Mouse (Mus musculus) ovary, postnatal 14 days (tissue): ENCODE results near the gene Lrrc38.
"Not testable (repeated sequence)": the region's sequence is repeated elsewhere in the genome, so short reads cannot be mapped to it uniquely, and the experiment has no call there.

ENCODE experiments used
- DNase-seq: peaks from one replicate; pipeline ENCODE4 v3.0.0; 2022; ENCODE audit warnings: low spot score

Gene Lrrc38

GRCm38 (mm10) chr4:143349484-143349906 lies at the start of gene Lrrc38:
TSS of gene Lrrc38 (plus strand) at chr4:143349757.
- DNase-seq: no peak

GRCm38 (mm10) chr4:143300113-143300688 lies 49.4 kb upstream of the Lrrc38 start:
- no peak for DNase-seq

GRCm38 (mm10) chr4:143301042-143301441 lies 48.5 kb upstream of the Lrrc38 start:
- no peak for DNase-seq

GRCm38 (mm10) chr4:143301875-143302274 lies 47.7 kb upstream of the Lrrc38 start:
- no peak for DNase-seq

DNA sequence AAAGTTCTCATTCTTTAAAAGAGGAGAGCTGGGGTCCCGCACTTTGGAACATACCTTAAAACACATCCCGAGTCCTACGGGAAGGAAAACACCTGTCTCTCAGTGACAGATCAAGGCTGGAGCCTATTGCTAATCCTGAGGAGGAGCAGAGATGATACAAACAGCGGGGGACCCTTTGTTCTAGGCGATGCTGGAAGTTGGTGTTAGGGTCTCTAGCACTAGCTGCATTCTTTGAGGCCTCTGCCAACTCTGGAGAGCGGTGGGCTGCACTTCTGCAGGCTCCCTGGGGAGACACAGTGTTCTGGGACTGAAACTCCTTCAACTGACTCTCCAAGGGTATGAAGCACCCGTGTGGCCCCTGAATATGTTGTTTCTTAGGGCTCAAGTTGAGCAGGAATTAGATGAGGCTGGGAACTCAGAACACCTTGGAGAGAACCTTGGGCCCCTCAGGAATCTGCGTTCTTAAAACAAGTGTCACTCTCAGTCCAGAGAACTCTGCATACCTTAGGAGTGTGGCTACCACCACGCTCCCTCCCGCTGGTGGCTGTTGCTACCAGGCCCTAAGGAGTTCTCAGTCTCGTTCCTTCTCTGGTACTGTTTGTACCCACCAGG lies 47.2 kb upstream of the Lrrc38 start:
- no peak for DNase-seq

DNA sequence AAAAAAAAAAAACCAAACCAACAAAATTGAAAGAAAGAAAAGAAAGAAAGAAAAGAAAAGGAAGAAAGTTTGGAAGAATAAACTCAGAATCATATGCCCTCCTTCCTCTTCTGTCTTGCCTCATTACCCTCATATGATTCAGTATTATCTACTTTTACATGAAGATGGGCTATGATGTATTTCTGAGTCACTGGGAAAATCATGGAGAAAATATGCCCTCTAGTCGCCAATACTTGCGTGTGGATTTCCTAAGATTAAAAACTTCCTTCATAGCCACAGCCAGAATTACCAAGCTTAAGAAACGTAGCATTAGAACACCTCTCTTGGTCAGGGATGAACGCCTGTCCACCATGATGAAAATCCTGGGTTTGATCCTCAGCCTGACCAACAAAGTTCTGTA lies 44.5 kb upstream of the Lrrc38 start:
- no peak for DNase-seq

DNA sequence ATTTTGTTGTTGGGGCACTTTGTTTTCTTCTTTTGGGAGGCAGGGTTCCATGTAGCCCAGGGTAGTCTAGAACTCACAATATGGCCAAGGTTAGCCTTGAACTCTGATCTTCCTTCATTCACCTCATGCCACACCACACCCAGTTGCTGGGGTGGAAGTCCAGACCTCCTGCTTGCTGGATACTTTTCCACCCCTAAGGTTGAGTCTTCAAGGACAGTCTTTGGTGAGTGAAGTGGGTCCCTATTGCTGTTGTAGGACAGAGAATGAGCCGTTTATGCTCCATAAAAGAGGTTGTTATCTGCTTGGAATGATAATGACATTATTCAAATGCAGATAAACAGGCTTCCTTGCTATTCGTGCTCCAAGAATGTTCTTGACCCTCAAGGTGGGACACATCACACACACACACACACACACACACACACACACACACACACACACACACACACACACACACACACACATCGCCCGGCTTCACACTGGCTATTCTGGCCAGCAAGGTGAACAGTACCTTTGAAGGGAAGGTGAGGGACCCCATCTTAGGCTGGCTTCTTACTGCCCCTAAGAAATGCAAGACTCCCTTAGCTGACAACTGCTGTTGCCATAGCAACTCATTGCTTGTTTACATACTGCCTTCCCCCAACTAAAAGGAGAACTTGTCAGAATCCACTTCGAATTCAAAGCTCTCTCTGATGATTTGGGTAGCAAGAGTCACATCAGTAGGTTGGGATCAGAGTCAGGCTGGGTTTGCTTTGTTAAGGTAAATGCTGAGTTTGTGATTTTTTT lies 43.4 kb upstream of the Lrrc38 start:
- no peak for DNase-seq

- no peak for DNase-seq
Observed at GRCm38 (mm10) chr4:143311341-143311740, 38.2 kb upstream of the Lrrc38 start.

DNA sequence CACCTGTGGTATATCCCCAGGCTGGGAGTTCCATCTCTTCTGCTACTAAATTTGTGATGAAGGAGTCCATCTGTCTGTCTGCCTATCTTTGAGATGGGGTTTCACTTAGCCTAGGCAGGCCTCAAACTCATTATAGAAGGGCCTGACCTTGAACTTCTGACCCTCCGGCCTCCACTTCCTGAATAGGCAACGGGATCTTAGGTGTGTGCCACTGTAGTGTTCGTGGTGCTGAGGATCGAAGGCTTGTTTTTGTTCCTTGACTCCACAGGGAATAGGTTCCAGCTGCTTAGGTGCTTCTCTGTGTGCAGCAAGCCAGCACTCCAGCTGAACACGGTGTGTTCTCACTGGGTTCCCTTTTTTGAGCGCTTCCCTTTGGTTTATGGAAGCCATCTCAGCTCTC lies 36.3 kb upstream of the Lrrc38 start:
- DNase-seq: no peak

GRCm38 (mm10) chr4:143324176-143324924 lies 25.2 kb upstream of the Lrrc38 start:
- no peak for DNase-seq

DNA sequence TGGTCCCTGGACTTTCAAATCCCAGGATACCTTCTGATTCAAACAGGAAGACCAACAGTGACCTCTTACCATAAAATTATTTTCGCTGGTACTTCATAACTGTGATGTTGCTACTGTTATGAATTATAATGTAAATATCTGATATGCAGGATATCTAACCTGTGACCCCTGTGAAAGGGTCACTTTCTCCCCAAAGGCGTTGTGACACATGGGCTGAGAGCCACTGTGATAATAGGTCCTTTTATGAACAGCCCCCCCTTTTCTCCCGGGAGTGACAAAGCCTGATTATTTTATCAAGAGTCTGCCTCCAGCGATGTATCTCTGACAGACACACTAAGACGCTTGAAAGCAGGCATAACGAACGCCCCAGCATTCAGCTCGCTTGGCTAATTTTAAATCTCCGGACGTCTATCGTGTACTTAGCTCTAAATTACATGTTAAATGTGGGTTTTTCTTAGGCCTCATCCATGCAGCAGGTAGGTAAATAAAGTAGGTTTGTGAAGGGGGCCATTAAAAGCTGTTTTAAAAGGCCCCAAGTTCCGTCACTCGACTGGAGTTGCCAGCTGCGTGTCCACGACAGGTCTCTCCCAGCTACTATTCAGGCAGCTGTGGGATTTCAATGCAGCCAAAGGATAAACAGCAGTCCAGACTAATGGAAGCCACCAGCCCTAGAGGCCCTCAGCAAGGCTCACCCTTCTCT lies 24.5 kb upstream of the Lrrc38 start:
- no peak for DNase-seq

DNA sequence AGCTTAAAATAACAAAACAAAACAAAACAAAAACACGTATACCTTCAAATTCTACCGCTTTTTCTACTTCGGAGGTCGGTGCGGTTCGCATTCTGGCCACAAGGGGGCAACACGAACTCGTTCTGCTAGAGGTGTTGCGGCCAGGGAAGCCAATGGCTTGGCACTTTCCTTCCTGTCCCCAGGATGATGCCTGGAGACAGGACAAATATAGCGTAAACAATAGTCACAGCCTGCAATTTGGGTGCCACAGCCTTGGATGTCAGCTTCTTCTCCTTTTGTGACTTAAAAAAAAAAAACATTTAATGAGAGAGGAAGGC lies 24.0 kb upstream of the Lrrc38 start:
- peak; percentile 74 for DNase-seq

- no peak for DNase-seq
Observed at GRCm38 (mm10) chr4:143330566-143330965, 19.0 kb upstream of the Lrrc38 start.

- no peak for DNase-seq
Observed at GRCm38 (mm10) chr4:143331787-143332186, 17.8 kb upstream of the Lrrc38 start.

- no peak for DNase-seq
Observed at GRCm38 (mm10) chr4:143334145-143334544, 15.4 kb upstream of the Lrrc38 start.

- DNase-seq: no peak
Observed at GRCm38 (mm10) chr4:143334995-143335394, 14.6 kb upstream of the Lrrc38 start.

DNA sequence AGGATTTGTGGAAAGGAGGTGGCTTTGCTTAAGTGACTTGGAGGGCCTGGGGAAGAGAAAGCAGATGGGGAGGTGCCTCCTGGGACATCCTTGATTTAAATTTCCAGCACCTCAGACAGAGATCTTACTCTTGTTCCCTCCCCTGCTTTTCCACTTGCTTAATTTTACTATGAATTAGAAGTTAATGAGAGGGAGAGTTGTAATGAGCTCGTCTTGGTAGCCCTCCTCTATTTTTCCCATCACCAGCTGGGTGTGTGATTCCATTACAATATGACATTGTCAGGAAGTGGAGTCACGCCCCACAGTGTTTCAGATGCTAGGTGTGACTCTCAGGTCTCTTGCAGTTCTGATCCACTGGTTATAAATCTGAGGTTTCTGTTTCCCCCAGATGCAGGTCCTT lies 13.5 kb upstream of the Lrrc38 start:
- DNase-seq: no peak

GRCm38 (mm10) chr4:143339808-143340207 lies 9.7 kb upstream of the Lrrc38 start:
- no peak for DNase-seq

DNA sequence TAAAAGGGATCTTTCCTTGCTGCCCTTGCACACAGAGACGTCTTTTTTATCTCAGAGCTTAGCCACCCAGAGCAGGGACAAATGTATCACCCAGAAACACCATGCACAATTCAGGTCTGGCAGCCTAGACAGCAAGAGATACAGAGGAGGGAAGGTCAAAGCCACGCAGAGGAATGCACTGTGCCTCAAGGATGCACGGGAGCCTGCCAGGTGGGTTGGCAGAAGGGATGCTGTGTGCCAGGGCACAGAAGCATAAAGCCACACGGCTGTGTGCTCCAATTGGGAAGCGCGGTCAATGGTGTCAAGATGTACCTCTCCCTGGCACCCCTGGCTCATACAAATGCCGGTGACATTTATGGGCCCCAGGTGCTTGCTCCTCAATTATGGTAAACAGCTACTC lies 8.1 kb upstream of the Lrrc38 start:
- no peak for DNase-seq

DNA sequence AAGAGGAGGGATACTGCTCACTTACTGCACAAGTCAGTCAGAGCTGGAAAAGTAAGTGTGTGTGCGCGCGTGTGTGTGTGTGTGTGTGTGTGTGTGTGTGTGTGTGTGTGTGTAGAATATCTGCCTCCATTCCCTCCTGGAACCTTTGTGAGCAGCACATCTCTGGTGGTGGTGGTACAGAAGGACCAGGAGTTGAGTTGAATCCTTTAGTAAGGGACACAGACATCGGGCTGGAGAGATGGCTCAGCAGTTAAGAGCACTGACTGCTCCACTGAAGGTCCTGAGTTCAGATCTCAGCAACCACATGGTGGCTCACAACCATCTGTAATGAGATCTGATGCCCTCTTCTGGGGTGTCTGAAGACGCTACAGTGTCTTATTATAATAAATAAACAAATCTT lies 4.1 kb upstream of the Lrrc38 start:
- DNase-seq: not testable (repeated sequence)

DNA sequence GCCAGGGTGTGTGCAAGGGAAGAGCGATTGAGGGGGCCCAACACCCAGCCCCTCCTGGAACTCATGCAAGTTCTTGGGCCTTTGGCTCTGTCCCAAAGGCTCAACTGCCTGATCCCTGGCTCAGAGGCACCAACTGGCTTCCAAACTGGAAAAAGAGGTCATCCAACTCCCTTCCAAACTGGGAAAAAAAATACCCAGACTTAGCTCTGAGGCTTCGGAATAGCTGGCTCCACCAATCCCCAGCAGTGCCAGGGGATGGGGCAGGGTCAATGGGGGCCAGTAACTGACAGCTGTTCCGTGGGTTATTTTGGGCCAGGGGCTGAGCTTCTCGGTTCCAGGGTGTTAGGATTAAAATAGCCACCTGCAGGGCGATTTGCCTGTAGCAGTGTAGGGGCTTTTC lies 879 bp upstream of the Lrrc38 start:
- no peak for DNase-seq
